Mouse (Mus musculus): ENCODE results near the gene Stkld1. TPM values are rescaled to one million over a fixed set of nuclear protein-coding genes. Genes with fewer than 3 reads are reported as not detected.
A peak's percentile ranks its signal among the peaks of the same experiment; 100 is the strongest.

Gene Stkld1
- polyA plus RNA-seq, 1 experiment from 2014 or later = 0.08 TPM

GRCm38 (mm10) chr2:26920190-26920855, 13.5 kb upstream of the Stkld1 start:
- H3K27me3 ChIP-seq (ENCODE audit: control insufficient read depth, insufficient read depth, low read length) = no peaks in the 10 kb centered on the region
- 84% methylated on average over 6 of the region's 6 CpGs for WGBS
- DNase-seq (ENCODE audit: low spot score) = no peak
- no peak overlapping the region for H3K4me2 ChIP-seq (replicated peaks; ENCODE audit: low read depth)
- H3K27ac ChIP-seq (replicated peaks) = no peak overlapping the region
- H3K9me3 ChIP-seq (ENCODE audit: control insufficient read depth, low read length) = no peaks in the 10 kb centered on the region
- TF ChIP-seq EP300 (optimal IDR thresholded peaks at IDR 0.05) (no peak), CTCF (IDR thresholded peaks at IDR 0.05; ENCODE audit: low read depth) (no peak)
- peaks cover 10% of the 10 kb centered on the region; the same call in 1 of the 2 replicates for H3K4me1 ChIP-seq (replicated peaks; ENCODE audit: control insufficient read depth, insufficient read depth)
- H3K36me3 ChIP-seq (ENCODE audit: control insufficient read depth, insufficient read depth, low read length) = peaks cover 37% of the 10 kb centered on the region
- no peak overlapping the region for H3K4me3 ChIP-seq (ENCODE audit: low read depth, low read length)
- H3K9ac ChIP-seq (ENCODE audit: low read length) = no peak overlapping the region
- ATAC-seq (ENCODE audit: low FRiP score, low TSS enrichment) = no peak

- Histone ChIP-seq H3K36me3 (ENCODE audit: control insufficient read depth, insufficient read depth, low read length) (peaks cover 46% of the 10 kb centered on the region), H3K4me3 (ENCODE audit: low read depth, low read length) (no peak overlapping the region), H3K27ac (replicated peaks) (no peak overlapping the region), H3K9ac (ENCODE audit: low read length) (no peak overlapping the region), H3K27me3 (ENCODE audit: control insufficient read depth, insufficient read depth, low read length) (no peaks in the 10 kb centered on the region), H3K4me1 (replicated peaks; ENCODE audit: control insufficient read depth, insufficient read depth) (0 out of 2 replicates have a peak, but pooled peaks cover 8% of the 10 kb centered on the region), H3K4me2 (replicated peaks; ENCODE audit: low read depth) (no peak overlapping the region), H3K9me3 (ENCODE audit: control insufficient read depth, low read length) (no peaks in the 10 kb centered on the region)
- ATAC-seq (ENCODE audit: low FRiP score, low TSS enrichment) (peak; percentile 89), DNase-seq (ENCODE audit: low spot score) (peak; percentile 86)
- 37% methylated on average over 9 of the region's 9 CpGs for WGBS
- TF ChIP-seq EP300 (optimal IDR thresholded peaks at IDR 0.05) (no peak), CTCF (IDR thresholded peaks at IDR 0.05; ENCODE audit: low read depth) (no peak; the same call in 1 of the 2 replicates)
Measured at GRCm38 (mm10) chr2:26921784-26922183, 12.1 kb upstream of the Stkld1 start.

- DNase-seq (ENCODE audit: low spot score) (no peak), ATAC-seq (ENCODE audit: low FRiP score, low TSS enrichment) (no peak; the same call in 1 of the 2 replicates)
- H3K27ac ChIP-seq (replicated peaks) = no peak overlapping the region
- no peaks in the 10 kb centered on the region for H3K27me3 ChIP-seq (ENCODE audit: control insufficient read depth, insufficient read depth, low read length)
- peaks cover 32% of the 10 kb centered on the region for H3K36me3 ChIP-seq (ENCODE audit: control insufficient read depth, insufficient read depth, low read length)
- H3K9me3 ChIP-seq (ENCODE audit: control insufficient read depth, low read length) = no peaks in the 10 kb centered on the region
- H3K4me3 ChIP-seq (ENCODE audit: low read depth, low read length) = no peak overlapping the region
- no peak for TF ChIP-seq EP300 (optimal IDR thresholded peaks at IDR 0.05)
- no peak for TF ChIP-seq CTCF (IDR thresholded peaks at IDR 0.05; ENCODE audit: low read depth)
- no peak overlapping the region for H3K4me2 ChIP-seq (replicated peaks; ENCODE audit: low read depth)
- WGBS = 77% methylated on average over 6 of the region's 6 CpGs
- H3K9ac ChIP-seq (ENCODE audit: low read length) = no peak overlapping the region; the same call in 1 of the 2 replicates
- peaks cover 9% of the 10 kb centered on the region; the same call in 1 of the 2 replicates for H3K4me1 ChIP-seq (replicated peaks; ENCODE audit: control insufficient read depth, insufficient read depth)
Measured at GRCm38 (mm10) chr2:26927745-26928476, 5.9 kb upstream of the Stkld1 start.

- Histone ChIP-seq H3K4me2 (replicated peaks; ENCODE audit: low read depth) (no peak overlapping the region), H3K9me3 (ENCODE audit: control insufficient read depth, low read length) (no peaks in the 10 kb centered on the region), H3K27me3 (ENCODE audit: control insufficient read depth, insufficient read depth, low read length) (no peaks in the 10 kb centered on the region), H3K9ac (ENCODE audit: low read length) (0 out of 2 replicates have a peak overlapping the region, but pooled peaks have one; percentile 13), H3K4me3 (ENCODE audit: low read depth, low read length) (no peak overlapping the region), H3K36me3 (ENCODE audit: control insufficient read depth, insufficient read depth, low read length) (peaks cover 13% of the 10 kb centered on the region), H3K27ac (replicated peaks) (no peak overlapping the region), H3K4me1 (replicated peaks; ENCODE audit: control insufficient read depth, insufficient read depth) (peaks cover 9% of the 10 kb centered on the region; the same call in 1 of the 2 replicates)
- DNase-seq (ENCODE audit: low spot score) = peak; percentile 69
- WGBS = 30% methylated on average over 1 of the region's 1 CpGs
- ATAC-seq (ENCODE audit: low FRiP score, low TSS enrichment) = no peak
- TF ChIP-seq EP300 (optimal IDR thresholded peaks at IDR 0.05) (no peak), CTCF (IDR thresholded peaks at IDR 0.05; ENCODE audit: low read depth) (peak; percentile 86)
Measured at GRCm38 (mm10) chr2:26930390-26930789, 3.5 kb upstream of the Stkld1 start.

GRCm38 (mm10) chr2:26932473-26933303, 1.2 kb upstream of the Stkld1 start:
- Histone ChIP-seq H3K27ac (replicated peaks) (peak overlapping the region; percentile 97), H3K9ac (ENCODE audit: low read length) (peak overlapping the region; percentile 100), H3K27me3 (ENCODE audit: control insufficient read depth, insufficient read depth, low read length) (no peaks in the 10 kb centered on the region), H3K9me3 (ENCODE audit: control insufficient read depth, low read length) (no peaks in the 10 kb centered on the region), H3K4me2 (replicated peaks; ENCODE audit: low read depth) (peak overlapping the region; percentile 74), H3K36me3 (ENCODE audit: control insufficient read depth, insufficient read depth, low read length) (0 out of 2 replicates have a peak, but pooled peaks cover 2% of the 10 kb centered on the region), H3K4me1 (replicated peaks; ENCODE audit: control insufficient read depth, insufficient read depth) (peaks cover 9% of the 10 kb centered on the region; the same call in 1 of the 2 replicates), H3K4me3 (ENCODE audit: low read depth, low read length) (peak overlapping the region; percentile 93)
- ATAC-seq (ENCODE audit: low FRiP score, low TSS enrichment) (no peak), DNase-seq (ENCODE audit: low spot score) (peak; percentile 52)
- TF ChIP-seq CTCF (IDR thresholded peaks at IDR 0.05; ENCODE audit: low read depth) (no peak), EP300 (optimal IDR thresholded peaks at IDR 0.05) (no peak)
- WGBS = under 1% methylated on average over 32 of the region's 49 CpGs
